Mouse (Mus musculus): ENCODE results near the gene Spire2.
A peak's percentile ranks its signal among the peaks of the same experiment; 100 is the strongest.
"Not testable (repeated sequence)": the region's sequence is repeated elsewhere in the genome, so short reads cannot be mapped to it uniquely, and the experiment has no call there.

Spire2 gene

GRCm38 (mm10) chr8:123381711-123382110, 49.2 kb downstream of the Spire2 start:
- DNase-seq (ENCODE audit: extremely low read depth, low read depth) = no peak

DNA sequence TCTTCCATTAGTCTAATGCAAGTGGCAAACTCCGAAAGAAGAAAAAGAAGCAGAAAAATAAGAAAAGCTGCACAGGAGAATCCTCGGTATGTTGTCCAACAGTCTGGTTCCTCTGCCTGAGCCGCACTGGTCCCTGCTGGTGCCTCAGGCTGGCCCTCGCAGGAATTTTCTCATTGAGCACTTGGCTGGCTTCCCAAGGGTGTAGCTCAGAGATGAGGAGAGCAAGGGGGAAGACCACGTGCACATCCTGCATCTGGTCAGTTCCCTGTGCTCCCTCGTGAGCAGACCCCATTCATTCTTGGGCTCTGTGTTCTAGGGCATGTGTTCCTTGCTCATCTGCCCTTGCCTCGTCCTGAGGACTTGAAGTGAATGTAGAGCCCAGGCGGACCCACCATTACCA, 50.0 kb downstream of the Spire2 start:
- DNase-seq (ENCODE audit: extremely low read depth, low read depth) = no peak

DNA sequence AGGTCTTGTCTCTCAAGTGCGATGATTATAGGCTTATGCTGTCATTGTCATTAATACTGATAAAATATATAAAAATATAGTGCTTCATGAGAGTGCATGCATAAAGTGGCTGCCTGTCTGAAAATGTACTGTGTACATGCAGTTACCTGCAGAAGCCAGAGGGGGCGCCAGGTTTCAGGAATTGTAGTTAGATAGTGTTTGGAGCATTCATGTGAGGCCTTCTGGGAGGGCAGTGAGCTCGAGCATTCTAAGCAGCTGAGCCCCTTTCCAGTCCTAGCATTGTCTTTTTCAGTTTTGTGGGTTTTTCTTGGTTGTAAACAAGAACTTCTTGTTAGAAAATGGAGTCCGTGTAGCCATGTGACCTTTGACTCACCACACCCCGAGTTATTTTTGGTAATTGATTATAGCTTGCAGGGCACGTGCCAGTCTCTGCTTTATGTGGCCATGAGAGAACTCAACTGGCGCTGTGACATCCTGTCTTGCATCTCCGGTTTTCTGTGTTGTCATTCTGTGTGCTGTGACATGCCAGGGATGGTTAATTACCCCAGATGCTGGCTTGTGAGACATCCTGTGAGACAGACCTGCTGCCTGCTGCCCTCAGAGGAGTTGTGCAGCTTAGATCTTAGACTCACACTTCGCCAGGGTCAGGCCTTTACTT, 52.5 kb downstream of the Spire2 start:
- peak; percentile 19 for DNase-seq (ENCODE audit: extremely low read depth, low read depth)

DNA sequence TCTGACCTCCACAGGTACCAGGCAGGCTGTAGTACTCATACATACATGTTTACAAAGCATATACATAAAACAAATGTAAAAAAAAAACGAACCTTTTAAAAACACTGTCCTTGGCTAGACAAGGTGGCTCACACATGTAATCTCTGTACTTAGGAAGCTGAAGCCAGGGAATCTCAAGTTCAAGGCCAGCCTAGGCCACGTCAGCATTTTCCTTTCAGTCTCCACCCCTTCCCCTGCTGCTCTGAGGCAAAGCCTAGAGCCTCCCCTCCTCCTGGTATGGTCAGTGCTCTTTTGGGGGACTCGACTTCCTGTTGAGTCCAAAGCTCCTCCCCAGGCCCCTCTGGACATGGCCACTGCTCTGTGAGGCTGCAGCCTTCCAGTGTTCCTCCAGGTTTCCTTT, 54.5 kb downstream of the Spire2 start:
- no peak for DNase-seq (ENCODE audit: extremely low read depth, low read depth)

DNA sequence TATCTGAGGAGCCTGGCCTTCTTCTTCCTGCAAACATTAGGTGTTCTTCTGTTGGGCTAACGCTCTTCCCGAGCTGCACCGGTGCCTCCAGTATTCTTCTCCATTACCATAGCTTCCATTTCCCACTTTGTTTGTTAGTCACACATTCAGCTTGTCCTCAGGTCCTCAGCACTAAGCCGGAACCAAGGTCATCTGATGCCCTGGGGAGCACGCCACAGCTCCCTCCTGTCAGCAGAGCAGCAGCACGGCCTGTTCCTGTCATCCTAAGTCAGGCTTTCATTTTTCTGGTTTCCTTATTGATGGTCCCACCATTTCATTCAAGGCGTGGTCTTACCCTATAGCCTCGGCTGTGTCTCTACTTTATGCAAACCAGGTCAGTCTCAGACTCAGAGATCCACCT, 55.3 kb downstream of the Spire2 start:
- DNase-seq (ENCODE audit: extremely low read depth, low read depth) = no peak

- DNase-seq (ENCODE audit: extremely low read depth, low read depth) = no peak
These were observed 56.5 kb downstream of the Spire2 start for GRCm38 (mm10) chr8:123389026-123389425.

DNA sequence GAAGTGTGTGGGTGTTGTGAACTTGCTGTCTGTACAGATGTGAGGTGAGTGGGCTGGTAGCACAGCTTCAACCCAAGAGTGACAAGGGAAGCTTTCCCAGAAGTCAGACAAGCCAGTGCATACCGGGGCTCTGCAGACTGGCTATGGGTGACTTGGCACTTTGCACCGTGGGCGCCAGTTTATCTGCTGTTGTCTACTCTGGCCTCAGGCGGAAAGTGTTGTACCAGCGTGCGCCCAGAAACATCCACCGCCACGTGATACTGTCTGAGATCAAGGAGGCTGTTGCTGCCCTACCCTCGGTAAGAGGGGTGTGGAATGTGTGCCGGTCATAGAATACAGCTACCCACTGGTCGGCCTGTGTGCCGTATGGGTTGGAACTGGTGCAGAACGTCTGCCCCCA, 65.8 kb downstream of the Spire2 start:
- DNase-seq (ENCODE audit: extremely low read depth, low read depth) = no peak

GRCm38 (mm10) chr8:123401936-123402335, 69.4 kb downstream of the Spire2 start:
- no peak for DNase-seq (ENCODE audit: extremely low read depth, low read depth)

GRCm38 (mm10) chr8:123402730-123403326, 70.3 kb downstream of the Spire2 start:
- no peak for DNase-seq (ENCODE audit: extremely low read depth, low read depth)

- no peak for DNase-seq (ENCODE audit: extremely low read depth, low read depth)
These were observed 72.0 kb downstream of the Spire2 start for GRCm38 (mm10) chr8:123404521-123404920.

- no peak for DNase-seq (ENCODE audit: extremely low read depth, low read depth)
These were observed 74.3 kb downstream of the Spire2 start, which contains the start of gene Mc1r for GRCm38 (mm10) chr8:123406786-123407185. TSS of gene Mc1r (plus strand) at chr8:123407107.

DNA sequence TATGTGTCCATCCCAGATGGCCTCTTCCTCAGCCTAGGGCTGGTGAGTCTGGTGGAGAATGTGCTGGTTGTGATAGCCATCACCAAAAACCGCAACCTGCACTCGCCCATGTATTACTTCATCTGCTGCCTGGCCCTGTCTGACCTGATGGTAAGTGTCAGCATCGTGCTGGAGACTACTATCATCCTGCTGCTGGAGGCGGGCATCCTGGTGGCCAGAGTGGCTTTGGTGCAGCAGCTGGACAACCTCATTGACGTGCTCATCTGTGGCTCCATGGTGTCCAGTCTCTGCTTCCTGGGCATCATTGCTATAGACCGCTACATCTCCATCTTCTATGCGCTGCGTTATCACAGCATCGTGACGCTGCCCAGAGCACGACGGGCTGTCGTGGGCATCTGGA, 75.1 kb downstream of the Spire2 start:
- no peak for DNase-seq (ENCODE audit: extremely low read depth, low read depth)

- DNase-seq (ENCODE audit: extremely low read depth, low read depth) = peak; percentile 80
These were observed 76.4 kb downstream of the Spire2 start for GRCm38 (mm10) chr8:123408586-123409544.

DNA sequence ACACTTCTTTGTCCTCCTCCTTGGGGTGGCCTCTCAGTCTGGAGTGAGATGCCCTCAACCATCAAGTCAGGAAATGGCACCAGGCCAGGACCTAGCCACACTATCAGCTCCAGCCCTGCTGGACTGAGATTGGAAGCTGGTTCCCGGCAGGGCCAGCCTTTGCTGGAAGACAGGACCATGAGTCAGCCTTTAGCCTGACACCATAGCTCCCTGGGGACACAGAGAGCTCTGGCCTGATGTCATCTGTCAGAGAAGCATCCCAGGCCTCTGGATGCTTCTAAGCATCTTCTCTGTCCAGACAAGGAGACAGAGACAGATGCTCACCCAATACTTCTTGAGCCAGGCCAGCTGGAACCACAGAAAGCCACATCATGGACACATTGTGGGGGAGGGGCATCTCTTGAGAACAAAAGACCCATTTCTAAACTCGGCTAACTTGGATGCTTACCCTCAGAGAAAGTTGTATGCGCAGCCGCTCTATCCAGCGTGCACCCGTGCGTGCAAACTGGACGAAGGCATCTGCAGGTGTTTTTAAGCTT, 77.6 kb downstream of the Spire2 start:
- no peak for DNase-seq (ENCODE audit: extremely low read depth, low read depth)

- DNase-seq (ENCODE audit: extremely low read depth, low read depth) = no peak
These were observed 78.3 kb downstream of the Spire2 start for GRCm38 (mm10) chr8:123410788-123411187.

DNA sequence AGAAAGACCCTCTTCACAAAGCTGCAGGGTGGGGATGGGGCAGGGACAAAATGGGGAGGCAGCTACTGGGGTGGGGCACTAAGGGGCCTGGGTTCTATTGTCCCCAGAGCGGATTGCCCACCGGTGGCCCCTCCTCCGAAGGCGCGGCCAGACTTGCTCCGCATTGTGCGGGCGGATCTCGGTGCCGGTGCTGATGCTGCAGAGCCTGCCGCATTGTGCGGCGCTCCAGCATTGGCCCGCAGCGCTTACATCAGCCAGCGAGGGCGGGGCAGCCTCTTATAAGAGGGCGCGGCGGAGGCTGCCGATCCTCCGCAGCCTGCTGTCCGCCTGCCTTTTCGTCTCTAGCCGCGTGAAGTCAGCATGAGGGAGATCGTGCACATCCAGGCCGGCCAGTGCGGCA, 78.7 kb downstream of the Spire2 start, which contains the start of gene Tubb3:
Tubb3 (plus strand) TSS at position 179 of the 400 bp plus-strand sequence.
- DNase-seq (ENCODE audit: extremely low read depth, low read depth) = no peak

DNA sequence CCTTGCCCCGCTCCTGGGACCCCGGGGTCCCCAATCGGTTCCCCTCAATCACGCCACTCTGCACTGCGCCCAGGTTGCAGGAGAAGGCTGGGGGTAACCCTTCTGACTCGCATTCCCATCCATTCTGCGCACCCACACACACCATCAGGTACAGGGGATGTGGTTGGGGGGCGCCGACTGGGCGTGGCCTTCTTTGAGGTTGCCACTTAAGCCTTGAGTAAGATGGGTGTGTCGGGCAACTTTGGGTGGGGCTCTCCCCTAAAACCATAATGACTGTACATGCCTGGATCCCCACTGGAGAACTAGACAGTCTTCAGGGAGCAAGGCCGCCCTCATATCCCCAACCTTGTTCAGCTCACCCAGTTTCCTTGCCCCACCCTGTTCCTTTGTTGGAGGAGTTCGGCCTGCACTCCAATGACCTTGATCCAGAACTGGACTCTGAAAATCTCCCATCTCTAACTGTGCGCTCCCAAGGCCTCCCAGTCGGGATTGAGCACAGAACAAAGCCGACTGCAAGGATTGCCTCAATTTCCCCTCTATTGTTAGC, 79.3 kb downstream of the Spire2 start:
- DNase-seq (ENCODE audit: extremely low read depth, low read depth) = no peak

- DNase-seq (ENCODE audit: extremely low read depth, low read depth) = peak; percentile 62
These were observed 80.2 kb downstream of the Spire2 start for GRCm38 (mm10) chr8:123412560-123413170.

DNA sequence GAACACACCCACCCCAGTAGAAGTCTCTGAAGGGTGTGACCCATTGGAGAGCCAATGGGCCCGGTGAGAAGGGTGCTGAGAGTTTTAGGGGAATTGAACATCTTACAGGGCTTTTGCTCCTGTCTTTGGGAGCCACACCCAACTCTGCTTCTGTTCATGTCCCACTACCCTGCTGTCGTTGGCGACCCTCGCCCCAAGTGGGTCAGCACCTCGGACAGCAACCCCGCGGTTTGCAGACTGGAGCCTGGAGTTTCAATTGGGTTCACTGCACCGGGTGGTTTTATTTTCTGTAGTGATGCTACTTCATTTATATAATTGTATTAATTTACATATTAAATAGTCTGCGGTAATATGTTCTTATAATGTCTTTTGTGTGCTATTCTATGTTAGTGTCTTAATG, 81.7 kb downstream of the Spire2 start:
- no peak for DNase-seq (ENCODE audit: extremely low read depth, low read depth)

GRCm38 (mm10) chr8:123414997-123415696, 82.6 kb downstream of the Spire2 start:
- DNase-seq (ENCODE audit: extremely low read depth, low read depth) = not testable (repeated sequence)
